Mouse (Mus musculus): ENCODE results near the gene G6pc3. TPM values are rescaled to one million over a fixed set of nuclear protein-coding genes. Genes with fewer than 3 reads are reported as not detected.

The G6pc3 gene
- total and polyA plus RNA-seq, 2 experiments from 2014 or later: 46.2 to 70.1 TPM

GRCm38 (mm10) chr11:102185677-102186076 is 3.7 kb upstream of the G6pc3 start:
- H3K9me3 ChIP-seq (ENCODE audit: low read length): no peaks in the 10 kb centered on the region
- H3K27me3 ChIP-seq (ENCODE audit: insufficient read depth, low read length): no peaks in the 10 kb centered on the region
- DNase-seq (ENCODE audit: low spot score) (no peak), ATAC-seq (no peak)
- H3K36me3 ChIP-seq (ENCODE audit: insufficient read depth, low read length): peaks cover 8% of the 10 kb centered on the region; the same call in 1 of the 2 replicates
- H3K4me3 ChIP-seq (ENCODE audit: low read length): peak overlapping the region; percentile 88
- peak overlapping the region; percentile 74 for H3K4me2 ChIP-seq (ENCODE audit: low read depth, low read length)
- peak overlapping the region; percentile 91; the same call in 1 of the 2 replicates for H3K9ac ChIP-seq (replicated peaks; ENCODE audit: low read length)
- H3K4me1 ChIP-seq (ENCODE audit: insufficient read depth, low read length): peaks cover 9% of the 10 kb centered on the region; the same call in 1 of the 2 replicates
- 45% methylated on average over 3 of the region's 3 CpGs for WGBS
- H3K27ac ChIP-seq: peak overlapping the region; percentile 97
- no peak for TF ChIP-seq CTCF (IDR thresholded peaks at IDR 0.05; ENCODE audit: low read depth)

- Histone ChIP-seq H3K4me3 (ENCODE audit: low read length) (no peak overlapping the region), H3K27ac (no peak overlapping the region), H3K9ac (replicated peaks; ENCODE audit: low read length) (no peak overlapping the region), H3K9me3 (ENCODE audit: low read length) (no peaks in the 10 kb centered on the region), H3K27me3 (ENCODE audit: insufficient read depth, low read length) (no peaks in the 10 kb centered on the region), H3K36me3 (ENCODE audit: insufficient read depth, low read length) (peaks cover 3% of the 10 kb centered on the region; the same call in 1 of the 2 replicates), H3K4me2 (ENCODE audit: low read depth, low read length) (no peak overlapping the region), H3K4me1 (ENCODE audit: insufficient read depth, low read length) (peaks cover 10% of the 10 kb centered on the region; the same call in 1 of the 2 replicates)
- ATAC-seq: no peak
- 81% methylated on average over 1 of the region's 1 CpGs for WGBS
- DNase-seq (ENCODE audit: low spot score): no peak
- no peak for TF ChIP-seq CTCF (IDR thresholded peaks at IDR 0.05; ENCODE audit: low read depth)
Observed at GRCm38 (mm10) chr11:102186235-102186634, 3.2 kb upstream of the G6pc3 start.

- no peak for ATAC-seq
- Histone ChIP-seq H3K36me3 (ENCODE audit: insufficient read depth, low read length) (0 out of 2 replicates have a peak, but pooled peaks cover 7% of the 10 kb centered on the region), H3K27ac (peak overlapping the region; percentile 71), H3K4me2 (ENCODE audit: low read depth, low read length) (peak overlapping the region; percentile 84), H3K27me3 (ENCODE audit: insufficient read depth, low read length) (no peaks in the 10 kb centered on the region), H3K4me3 (ENCODE audit: low read length) (peak overlapping the region; percentile 49), H3K9ac (replicated peaks; ENCODE audit: low read length) (no peak overlapping the region; the same call in 1 of the 2 replicates), H3K9me3 (ENCODE audit: low read length) (no peaks in the 10 kb centered on the region), H3K4me1 (ENCODE audit: insufficient read depth, low read length) (peaks cover 4% of the 10 kb centered on the region; the same call in 1 of the 2 replicates)
- no peak for TF ChIP-seq CTCF (IDR thresholded peaks at IDR 0.05; ENCODE audit: low read depth)
- 66% methylated on average over 6 of the region's 6 CpGs for WGBS
- DNase-seq (ENCODE audit: low spot score): no peak
Observed at GRCm38 (mm10) chr11:102188980-102189379, 440 bp upstream of the G6pc3 start.

GRCm38 (mm10) chr11:102190848-102191247 is 1.4 kb downstream of the G6pc3 start:
- no peak for TF ChIP-seq CTCF (IDR thresholded peaks at IDR 0.05; ENCODE audit: low read depth)
- WGBS: 62% methylated on average over 4 of the region's 4 CpGs
- ATAC-seq: no peak
- H3K9ac ChIP-seq (replicated peaks; ENCODE audit: low read length): no peak overlapping the region
- no peak overlapping the region for H3K27ac ChIP-seq
- peaks cover 4% of the 10 kb centered on the region; the same call in 1 of the 2 replicates for H3K4me1 ChIP-seq (ENCODE audit: insufficient read depth, low read length)
- no peak overlapping the region for H3K4me3 ChIP-seq (ENCODE audit: low read length)
- H3K27me3 ChIP-seq (ENCODE audit: insufficient read depth, low read length): no peaks in the 10 kb centered on the region
- DNase-seq (ENCODE audit: low spot score): no peak
- H3K36me3 ChIP-seq (ENCODE audit: insufficient read depth, low read length): peaks cover 20% of the 10 kb centered on the region
- peak overlapping the region; percentile 84 for H3K4me2 ChIP-seq (ENCODE audit: low read depth, low read length)
- no peaks in the 10 kb centered on the region for H3K9me3 ChIP-seq (ENCODE audit: low read length)

GRCm38 (mm10) chr11:102193657-102194440 is 4.4 kb downstream of the G6pc3 start:
- Histone ChIP-seq H3K4me2 (ENCODE audit: low read depth, low read length) (no peak overlapping the region), H3K4me3 (ENCODE audit: low read length) (no peak overlapping the region), H3K4me1 (ENCODE audit: insufficient read depth, low read length) (peaks cover 4% of the 10 kb centered on the region; the same call in 1 of the 2 replicates), H3K9me3 (ENCODE audit: low read length) (no peaks in the 10 kb centered on the region), H3K27me3 (ENCODE audit: insufficient read depth, low read length) (no peaks in the 10 kb centered on the region), H3K27ac (no peak overlapping the region), H3K36me3 (ENCODE audit: insufficient read depth, low read length) (peaks cover 46% of the 10 kb centered on the region), H3K9ac (replicated peaks; ENCODE audit: low read length) (no peak overlapping the region)
- WGBS: 85% methylated on average over 9 of the region's 9 CpGs
- TF ChIP-seq CTCF (IDR thresholded peaks at IDR 0.05; ENCODE audit: low read depth): no peak
- no peak for ATAC-seq
- no peak for DNase-seq (ENCODE audit: low spot score)

- no peaks in the 10 kb centered on the region for H3K4me1 ChIP-seq (ENCODE audit: insufficient read depth, low read length)
- WGBS: 85% methylated on average over 21 of the region's 21 CpGs
Observed at GRCm38 (mm10) chr11:102196018-102196797, 6.8 kb downstream of the G6pc3 start.

More at GRCm38 (mm10) chr11:102196018-102196797, 6.8 kb downstream of the G6pc3 start:
- peaks cover 68% of the 10 kb centered on the region for H3K36me3 ChIP-seq (ENCODE audit: insufficient read depth, low read length)
- TF ChIP-seq CTCF (IDR thresholded peaks at IDR 0.05; ENCODE audit: low read depth): no peak
- H3K9ac ChIP-seq (replicated peaks; ENCODE audit: low read length): no peak overlapping the region
- H3K4me3 ChIP-seq (ENCODE audit: low read length): no peak overlapping the region
- H3K9me3 ChIP-seq (ENCODE audit: low read length): no peaks in the 10 kb centered on the region
- no peak overlapping the region for H3K4me2 ChIP-seq (ENCODE audit: low read depth, low read length)
- ATAC-seq (no peak), DNase-seq (ENCODE audit: low spot score) (no peak)
- H3K27ac ChIP-seq: no peak overlapping the region
- H3K27me3 ChIP-seq (ENCODE audit: insufficient read depth, low read length): no peaks in the 10 kb centered on the region

Measured in hindbrain, postnatal 0 days (tissue).